Mouse (Mus musculus): ENCODE results near the gene Map2k7. TPM values are rescaled to one million over a fixed set of nuclear protein-coding genes. Genes with fewer than 3 reads are reported as not detected.

Map2k7 gene
- polyA plus RNA-seq, 1 experiment from 2014 or later = 14.1 TPM

DNA sequence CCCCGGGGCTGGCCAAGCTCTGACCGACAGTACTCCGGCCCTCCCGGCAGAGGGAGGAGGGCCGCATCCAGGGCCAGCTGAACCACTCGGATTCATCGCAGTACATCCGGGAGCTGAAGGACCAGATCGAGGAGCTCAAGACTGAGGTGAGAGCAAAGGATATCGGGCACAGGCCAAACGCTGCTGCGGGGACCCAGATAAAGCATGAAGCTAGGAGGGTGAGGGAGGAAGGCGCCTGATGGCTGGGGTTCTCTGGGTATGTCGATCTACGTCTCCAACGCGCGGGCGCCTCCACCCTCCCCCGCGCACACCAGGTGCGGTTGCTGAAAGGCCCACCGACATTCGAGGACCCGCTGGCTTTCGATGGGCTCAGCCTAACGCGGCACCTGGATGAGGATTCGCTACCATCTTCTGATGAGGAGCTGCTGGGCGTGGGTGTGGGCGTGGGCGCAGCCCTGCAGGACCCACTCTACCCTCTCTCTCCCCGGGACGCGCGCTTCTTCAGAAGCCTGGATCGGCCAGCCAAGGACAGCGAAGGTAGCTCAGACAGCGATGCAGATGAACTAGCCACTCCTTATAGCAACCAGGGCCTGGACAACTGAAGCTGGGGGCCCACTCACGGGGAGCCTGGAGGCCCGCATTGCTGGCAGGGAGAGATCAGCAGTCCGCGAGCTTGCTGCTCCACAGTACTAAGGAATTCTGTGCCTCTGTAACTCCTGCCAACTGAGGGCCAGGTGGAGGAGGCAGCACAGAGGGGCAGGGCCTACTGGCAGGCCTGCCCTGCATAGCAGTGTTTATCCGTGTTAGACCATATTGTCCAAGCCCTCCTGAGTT lies 32.1 kb upstream of the Map2k7 start:
- Histone ChIP-seq H3K9me3 (ENCODE audit: control insufficient read depth, low read length) (no peaks in the 10 kb centered on the region), H3K4me2 (ENCODE audit: low read depth, low read length, severe bottlenecking) (peak overlapping the region; percentile 12; the same call in 1 of the 2 replicates), H3K27me3 (ENCODE audit: control insufficient read depth, insufficient read depth, low read length) (peaks cover 32% of the 10 kb centered on the region), H3K27ac (ENCODE audit: low read depth, low read length) (no peak overlapping the region), H3K4me1 (replicated peaks; ENCODE audit: control insufficient read depth, insufficient read depth, low read length) (0 out of 2 replicates have a peak, but pooled peaks cover 2% of the 10 kb centered on the region), H3K9ac (ENCODE audit: low read length) (0 out of 2 replicates have a peak overlapping the region, but pooled peaks have one; percentile 12), H3K4me3 (ENCODE audit: low read depth, low read length) (no peak overlapping the region), H3K36me3 (ENCODE audit: control insufficient read depth, insufficient read depth, low read length) (peaks cover 12% of the 10 kb centered on the region; the same call in 1 of the 2 replicates)
- no peak for DNase-seq (ENCODE audit: low spot score)
- ATAC-seq (replicated peaks; ENCODE audit: low FRiP score) = no peak
- 5% methylated on average over 44 of the region's 44 CpGs for WGBS

DNA sequence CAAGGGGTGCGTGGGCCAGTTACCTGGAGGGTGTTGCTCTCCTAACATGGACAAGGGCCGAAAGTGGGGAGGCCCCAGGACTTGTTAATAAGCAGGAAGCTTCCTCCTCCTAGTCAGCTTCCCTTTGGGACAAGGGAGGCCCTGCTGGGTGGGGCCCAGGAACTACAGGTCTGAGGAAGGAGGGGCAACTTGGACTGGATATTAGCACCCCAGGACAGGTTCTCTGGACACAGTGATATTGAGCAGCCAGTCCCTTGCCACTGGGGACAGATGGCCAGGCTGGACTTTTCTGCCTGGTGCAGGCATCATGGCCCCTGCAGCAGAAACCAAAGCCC lies 31.6 kb upstream of the Map2k7 start:
- Histone ChIP-seq H3K4me3 (ENCODE audit: low read depth, low read length) (no peak overlapping the region), H3K9ac (ENCODE audit: low read length) (no peak overlapping the region), H3K36me3 (ENCODE audit: control insufficient read depth, insufficient read depth, low read length) (peaks cover 12% of the 10 kb centered on the region; the same call in 1 of the 2 replicates), H3K9me3 (ENCODE audit: control insufficient read depth, low read length) (no peaks in the 10 kb centered on the region), H3K4me2 (ENCODE audit: low read depth, low read length, severe bottlenecking) (no peak overlapping the region), H3K4me1 (replicated peaks; ENCODE audit: control insufficient read depth, insufficient read depth, low read length) (0 out of 2 replicates have a peak, but pooled peaks cover 2% of the 10 kb centered on the region), H3K27me3 (ENCODE audit: control insufficient read depth, insufficient read depth, low read length) (peaks cover 32% of the 10 kb centered on the region), H3K27ac (ENCODE audit: low read depth, low read length) (no peak overlapping the region)
- WGBS = 49% methylated on average over 2 of the region's 2 CpGs
- no peak for DNase-seq (ENCODE audit: low spot score)
- ATAC-seq (replicated peaks; ENCODE audit: low FRiP score) = no peak

DNA sequence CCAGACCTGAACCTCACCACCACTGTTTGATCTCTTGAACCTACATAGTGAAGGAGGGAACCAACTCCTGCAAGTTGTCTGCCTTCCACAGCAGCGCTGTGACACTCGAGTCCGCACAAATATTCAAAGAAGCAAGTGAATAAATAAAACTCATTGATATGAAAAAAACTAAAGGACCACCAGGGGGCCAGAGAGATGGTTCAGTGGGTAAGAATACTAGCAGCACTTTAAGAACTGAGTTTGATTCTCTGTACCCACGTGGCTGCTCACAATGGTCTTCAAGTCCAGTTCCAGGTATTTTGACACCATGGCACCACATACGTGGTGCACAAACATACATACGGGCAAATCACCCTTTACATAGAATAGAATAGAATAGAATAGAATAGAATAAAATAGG lies 27.4 kb upstream of the Map2k7 start:
- Histone ChIP-seq H3K27ac (ENCODE audit: low read depth, low read length) (no peak overlapping the region), H3K9ac (ENCODE audit: low read length) (no peak overlapping the region), H3K4me3 (ENCODE audit: low read depth, low read length) (no peak overlapping the region), H3K4me1 (replicated peaks; ENCODE audit: control insufficient read depth, insufficient read depth, low read length) (peaks cover 16% of the 10 kb centered on the region), H3K27me3 (ENCODE audit: control insufficient read depth, insufficient read depth, low read length) (peaks cover 15% of the 10 kb centered on the region), H3K9me3 (ENCODE audit: control insufficient read depth, low read length) (no peaks in the 10 kb centered on the region), H3K4me2 (ENCODE audit: low read depth, low read length, severe bottlenecking) (no peak overlapping the region), H3K36me3 (ENCODE audit: control insufficient read depth, insufficient read depth, low read length) (peaks cover 12% of the 10 kb centered on the region; the same call in 1 of the 2 replicates)
- ATAC-seq (replicated peaks; ENCODE audit: low FRiP score) (no peak), DNase-seq (ENCODE audit: low spot score) (no peak)
- WGBS = 81% methylated on average over 6 of the region's 6 CpGs

DNA sequence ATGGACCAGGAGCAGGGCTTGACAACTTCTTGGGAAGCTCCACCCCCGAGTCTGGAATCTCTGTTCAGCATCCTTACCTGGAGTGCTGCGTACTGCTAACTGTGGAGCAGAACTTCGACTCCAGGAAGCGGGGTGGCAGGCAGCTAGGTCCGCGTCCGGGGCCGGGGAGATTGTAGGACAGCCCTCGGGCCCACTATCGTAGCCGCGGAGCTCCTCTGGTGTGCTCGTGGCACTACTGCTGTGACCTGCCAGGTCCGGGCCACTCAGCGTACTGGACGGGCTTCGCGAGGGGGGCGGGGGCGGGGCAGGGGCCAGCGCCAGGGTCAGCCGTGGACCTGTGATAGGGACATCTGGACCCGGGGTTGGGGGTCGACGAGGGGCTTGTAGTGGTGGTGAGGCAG lies 25.7 kb upstream of the Map2k7 start:
- peaks cover 15% of the 10 kb centered on the region for H3K4me1 ChIP-seq (replicated peaks; ENCODE audit: control insufficient read depth, insufficient read depth, low read length)
- H3K27ac ChIP-seq (ENCODE audit: low read depth, low read length) = no peak overlapping the region
- H3K9ac ChIP-seq (ENCODE audit: low read length) = peak overlapping the region; percentile 48
- DNase-seq (ENCODE audit: low spot score) = peak; percentile 72
- H3K9me3 ChIP-seq (ENCODE audit: control insufficient read depth, low read length) = no peaks in the 10 kb centered on the region
- H3K27me3 ChIP-seq (ENCODE audit: control insufficient read depth, insufficient read depth, low read length) = no peaks in the 10 kb centered on the region
- H3K4me2 ChIP-seq (ENCODE audit: low read depth, low read length, severe bottlenecking) = peak overlapping the region; percentile 61
- ATAC-seq (replicated peaks; ENCODE audit: low FRiP score) = no peak
- H3K4me3 ChIP-seq (ENCODE audit: low read depth, low read length) = peak overlapping the region; percentile 31
- under 1% methylated on average over 25 of the region's 25 CpGs for WGBS
- peaks cover 12% of the 10 kb centered on the region; the same call in 1 of the 2 replicates for H3K36me3 ChIP-seq (ENCODE audit: control insufficient read depth, insufficient read depth, low read length)

DNA sequence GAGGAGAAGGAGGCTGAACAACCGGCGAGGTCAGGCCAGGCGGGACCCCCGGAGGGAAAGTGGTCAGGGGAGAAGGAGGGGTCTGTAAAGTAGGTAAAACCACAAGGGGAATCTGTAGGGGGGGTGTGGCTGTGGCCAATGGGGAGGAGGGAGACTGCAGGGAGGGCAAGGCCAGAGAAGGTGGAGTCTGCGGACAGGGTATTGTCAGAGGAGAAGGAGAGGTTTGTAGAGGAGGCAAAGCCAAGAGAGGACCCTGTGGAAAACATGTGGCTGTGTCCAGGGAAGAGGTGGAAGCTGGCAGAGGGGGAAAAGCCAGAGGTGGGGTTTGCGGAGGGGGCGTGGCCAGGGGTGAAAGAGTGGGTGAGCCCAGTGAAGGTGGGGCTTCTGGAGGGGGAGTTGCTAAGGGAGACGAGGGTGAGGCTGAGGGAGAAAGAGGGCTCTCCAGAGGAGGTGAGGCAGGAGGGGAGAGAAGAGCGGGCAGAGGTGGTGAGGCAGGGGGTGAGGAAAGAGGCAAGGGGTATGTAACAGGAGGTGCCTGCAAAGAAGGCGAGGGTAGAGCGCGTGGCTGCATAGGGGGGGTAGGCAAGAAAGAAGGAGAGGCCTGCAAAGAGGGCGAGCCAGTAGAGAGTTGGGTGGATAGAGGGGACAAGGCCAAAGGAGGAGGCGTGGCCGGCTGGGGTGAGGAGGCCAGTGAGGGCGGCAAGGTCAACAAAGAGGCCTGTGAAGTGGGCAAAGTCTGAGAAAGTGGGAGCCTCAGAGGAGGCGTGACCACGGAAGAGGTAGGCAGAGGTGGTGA lies 25.1 kb upstream of the Map2k7 start:
- Histone ChIP-seq H3K4me2 (ENCODE audit: low read depth, low read length, severe bottlenecking) (peak overlapping the region; percentile 61), H3K36me3 (ENCODE audit: control insufficient read depth, insufficient read depth, low read length) (peaks cover 12% of the 10 kb centered on the region; the same call in 1 of the 2 replicates), H3K4me1 (replicated peaks; ENCODE audit: control insufficient read depth, insufficient read depth, low read length) (peaks cover 15% of the 10 kb centered on the region), H3K4me3 (ENCODE audit: low read depth, low read length) (peak overlapping the region; percentile 31), H3K9me3 (ENCODE audit: control insufficient read depth, low read length) (no peaks in the 10 kb centered on the region), H3K27ac (ENCODE audit: low read depth, low read length) (no peak overlapping the region), H3K9ac (ENCODE audit: low read length) (peak overlapping the region; percentile 48), H3K27me3 (ENCODE audit: control insufficient read depth, insufficient read depth, low read length) (no peaks in the 10 kb centered on the region)
- DNase-seq (ENCODE audit: low spot score) = peak; percentile 77
- peak; percentile 37 for ATAC-seq (replicated peaks; ENCODE audit: low FRiP score)
- WGBS = 4% methylated on average over 18 of the region's 18 CpGs

DNA sequence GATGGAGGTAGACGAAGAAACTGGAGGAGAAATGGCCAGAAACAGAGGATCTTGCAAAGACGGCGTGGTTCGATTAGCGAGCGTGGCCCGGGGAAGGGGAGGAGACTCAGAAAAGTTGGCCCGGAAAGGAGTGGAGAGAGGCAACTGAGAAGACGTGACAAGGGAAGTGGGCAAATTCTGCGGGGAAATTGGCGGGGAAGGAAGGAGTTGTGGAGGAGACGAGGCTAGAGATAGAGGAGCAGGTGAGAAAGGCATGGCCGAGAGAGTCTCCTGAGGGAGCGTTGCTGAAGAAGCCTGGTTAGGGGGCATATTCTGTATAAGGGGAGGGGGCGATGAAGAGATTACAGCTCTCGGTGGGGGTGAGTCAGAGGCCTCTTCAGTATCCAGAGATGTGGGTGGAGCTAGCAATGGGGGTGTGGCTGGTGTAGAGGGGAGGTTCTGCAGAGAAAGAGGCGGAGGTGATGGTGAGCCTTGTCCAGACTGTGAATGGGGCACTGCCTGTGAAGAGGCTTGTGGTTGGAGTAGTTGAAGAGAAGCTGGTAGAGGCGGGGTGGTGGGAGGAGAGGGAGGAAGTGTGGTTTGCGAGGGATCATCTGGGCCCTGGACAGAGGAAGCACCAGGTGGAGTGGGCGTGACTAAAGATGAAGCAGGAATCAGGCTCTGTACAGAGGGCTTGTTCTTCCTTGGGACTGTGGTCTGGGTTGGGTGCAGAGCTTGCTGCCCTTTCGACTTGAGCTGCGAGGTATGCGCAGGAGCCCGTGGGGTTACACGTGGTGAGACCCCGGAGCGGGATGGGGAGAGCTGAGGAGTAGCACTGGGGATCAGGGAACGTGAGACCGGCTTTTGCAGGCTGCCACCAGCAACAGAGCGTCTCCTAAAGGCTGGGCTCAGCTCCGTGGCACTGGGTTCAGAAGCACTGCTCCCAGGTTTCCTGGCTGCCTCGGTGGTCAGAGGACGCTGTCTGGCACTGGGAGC lies 24.2 kb upstream of the Map2k7 start:
- 11% methylated on average over 33 of the region's 33 CpGs for WGBS
- H3K4me1 ChIP-seq (replicated peaks; ENCODE audit: control insufficient read depth, insufficient read depth, low read length) = peaks cover 15% of the 10 kb centered on the region
- no peaks in the 10 kb centered on the region for H3K27me3 ChIP-seq (ENCODE audit: control insufficient read depth, insufficient read depth, low read length)
- H3K27ac ChIP-seq (ENCODE audit: low read depth, low read length) = no peak overlapping the region
- peak overlapping the region; percentile 48; the same call in 1 of the 2 replicates for H3K9ac ChIP-seq (ENCODE audit: low read length)
- H3K9me3 ChIP-seq (ENCODE audit: control insufficient read depth, low read length) = no peaks in the 10 kb centered on the region
- peak overlapping the region; percentile 61 for H3K4me2 ChIP-seq (ENCODE audit: low read depth, low read length, severe bottlenecking)
- DNase-seq (ENCODE audit: low spot score) (peak; percentile 62), ATAC-seq (replicated peaks; ENCODE audit: low FRiP score) (peak; percentile 23)
- peak overlapping the region; percentile 31 for H3K4me3 ChIP-seq (ENCODE audit: low read depth, low read length)
- H3K36me3 ChIP-seq (ENCODE audit: control insufficient read depth, insufficient read depth, low read length) = peaks cover 11% of the 10 kb centered on the region; the same call in 1 of the 2 replicates

DNA sequence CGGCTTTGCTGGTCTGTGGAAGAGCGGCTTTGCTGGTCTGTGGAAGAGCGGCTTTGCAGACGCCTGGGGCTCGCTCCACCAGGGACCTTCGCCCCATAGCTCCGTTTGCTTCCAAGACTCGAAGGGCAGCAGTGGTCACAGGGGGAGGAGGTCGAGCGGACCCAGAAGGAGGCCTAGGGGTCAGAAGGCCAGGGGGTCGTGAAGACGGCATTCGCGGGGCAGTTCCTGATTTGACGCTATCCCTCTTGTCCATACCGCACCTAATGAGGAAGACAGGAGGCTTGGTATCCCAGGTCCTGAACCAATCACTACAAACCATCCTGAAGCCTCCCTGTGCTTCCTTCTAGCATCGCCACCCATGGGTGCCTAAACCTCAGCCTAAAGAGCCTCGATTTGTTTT lies 22.2 kb upstream of the Map2k7 start:
- H3K4me2 ChIP-seq (ENCODE audit: low read depth, low read length, severe bottlenecking) = peak overlapping the region; percentile 53
- peak overlapping the region; percentile 82; the same call in 1 of the 2 replicates for H3K27ac ChIP-seq (ENCODE audit: low read depth, low read length)
- H3K4me3 ChIP-seq (ENCODE audit: low read depth, low read length) = peak overlapping the region; percentile 65
- 4% methylated on average over 18 of the region's 18 CpGs for WGBS
- no peaks in the 10 kb centered on the region for H3K27me3 ChIP-seq (ENCODE audit: control insufficient read depth, insufficient read depth, low read length)
- H3K36me3 ChIP-seq (ENCODE audit: control insufficient read depth, insufficient read depth, low read length) = no peaks in the 10 kb centered on the region; the same call in 1 of the 2 replicates
- ATAC-seq (replicated peaks; ENCODE audit: low FRiP score) (0 out of 2 replicates have a peak, but pooled peaks have one; percentile 0), DNase-seq (ENCODE audit: low spot score) (no peak)
- peaks cover 15% of the 10 kb centered on the region for H3K4me1 ChIP-seq (replicated peaks; ENCODE audit: control insufficient read depth, insufficient read depth, low read length)
- peak overlapping the region; percentile 86 for H3K9ac ChIP-seq (ENCODE audit: low read length)
- no peaks in the 10 kb centered on the region for H3K9me3 ChIP-seq (ENCODE audit: control insufficient read depth, low read length)

Measured in forebrain, embryonic 11.5 days (tissue).